8 mouse cellular contexts compared by ENCODE assay signal in the genomic region with DNA sequence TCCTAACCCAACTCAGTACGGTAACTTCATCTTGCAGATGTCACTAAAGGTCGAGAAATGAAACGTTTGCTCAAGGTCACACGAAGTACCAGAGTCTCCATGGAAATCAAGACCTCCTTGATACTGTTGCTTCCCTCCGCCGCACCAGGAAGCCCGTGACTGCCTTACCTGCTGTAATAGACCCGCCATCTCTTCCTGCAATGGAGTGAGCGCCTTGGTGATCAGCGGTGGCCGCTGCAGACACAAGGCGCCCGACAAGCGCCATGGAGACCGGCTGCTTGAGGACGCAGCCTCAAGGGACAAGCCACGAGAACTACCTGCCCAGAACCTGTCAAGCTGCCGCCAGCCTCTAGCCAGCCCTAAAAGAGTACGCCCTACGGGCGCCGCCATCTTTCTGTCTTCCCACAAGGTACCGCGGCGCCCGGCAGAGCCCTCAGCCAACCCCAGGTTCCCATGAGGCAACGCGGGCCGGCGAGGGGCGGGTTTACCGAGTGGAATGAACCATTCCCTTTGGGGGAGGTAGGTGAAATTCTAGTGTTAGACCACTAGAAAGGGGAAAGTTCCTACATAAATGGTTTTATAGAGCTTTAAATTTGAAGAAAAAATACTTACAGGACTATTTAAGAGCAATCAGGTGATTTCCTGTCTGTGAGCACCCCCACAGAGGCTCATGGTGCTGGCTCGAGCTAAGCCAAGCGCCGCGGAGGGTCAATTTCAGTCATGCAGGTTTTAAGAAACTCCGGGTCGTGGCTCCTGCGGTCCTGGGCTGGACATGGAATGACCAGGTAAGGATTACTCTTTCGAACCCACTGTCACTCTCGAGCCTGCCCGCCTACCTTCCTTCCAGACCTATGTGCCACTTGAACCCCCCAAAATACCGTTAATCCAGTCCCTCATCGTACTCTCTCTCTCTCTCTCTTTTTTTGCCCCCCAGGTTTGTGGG. TPM values are rescaled to one million over a fixed set of nuclear protein-coding genes. Genes with fewer than 3 reads are reported as not detected.
DNase-seq lines count a peak whose midpoint lies in the region; ATAC-seq lines count a peak whose summit lies in the region.

Gene Mrps11, plus strand, starts transcription at position 481 of the 943 bp plus-strand sequence.
Gene Mrpl46, minus strand, starts transcription at position 893 of the 943 bp plus-strand sequence.

- peak; percentile 86 for DNase-seq in T-cell, adult 2 months (ENCODE audit: low spot score)
- DNase-seq in cerebellum, postnatal 36 days, result peak; percentile 86 to 87
- DNase-seq in gastrocnemius, adult 18-20 months (ENCODE audit: low spot score), result peak; percentile 87
- peak; percentile 85 to 87 for DNase-seq in left cerebral cortex, adult 18-20 months (ENCODE audit: low spot score in 2 of 2)
- DNase-seq in right cerebral cortex, adult 18-20 months, result peak; percentile 88
- DNase-seq in urinary bladder, postnatal 10 days (ENCODE audit: low spot score), result peak; percentile 47

- ATAC-seq in hindbrain, embryonic 16.5 days, result peak; percentile 98

- under 1% methylated on average over 43 of the region's 44 CpGs for WGBS in hindbrain, embryonic 16.5 days
- WGBS in macrophage (ENCODE audit: missing documents), result under 1% methylated on average over 44 of the region's 44 CpGs

- H3K4me1 ChIP-seq in hindbrain, embryonic 16.5 days (ENCODE audit: control insufficient read depth, insufficient read depth, low read depth, low read length), result peaks cover 14% of the 10 kb centered on the region

- peaks cover 12% of the 10 kb centered on the region for H3K36me3 ChIP-seq in hindbrain, embryonic 16.5 days (ENCODE audit: control insufficient read depth, insufficient read depth, low read length)
- H3K36me3 ChIP-seq in macrophage (ENCODE audit: inconsistent target), result peaks cover 22% of the 10 kb centered on the region

- H3K9me3 ChIP-seq in hindbrain, embryonic 16.5 days (ENCODE audit: control insufficient read depth, low read length), result no peaks in the 10 kb centered on the region

- H3K4me2 ChIP-seq in hindbrain, embryonic 16.5 days (ENCODE audit: low read length), result peak within 1 kb of the TSS; percentile 89

- H3K4me3 ChIP-seq in hindbrain, embryonic 16.5 days (ENCODE audit: low read length), result peak within 1 kb of the TSS; percentile 86
- H3K4me3 ChIP-seq in macrophage (ENCODE audit: inconsistent target), result peak within 1 kb of the TSS; percentile 99

- peak within 1 kb of the TSS; percentile 85 for H3K9ac ChIP-seq in hindbrain, embryonic 16.5 days (ENCODE audit: low read depth, low read length)

- peaks cover 29% of the 10 kb centered on the region for H3K79me2 ChIP-seq in macrophage (ENCODE audit: inconsistent target)

- H3K27ac ChIP-seq in hindbrain, embryonic 16.5 days (ENCODE audit: low read depth, low read length), result peak within 1 kb of the TSS; percentile 72
- H3K27ac ChIP-seq in macrophage, result peak within 1 kb of the TSS; percentile 92

- no peaks in the 10 kb centered on the region for H3K27me3 ChIP-seq in hindbrain, embryonic 16.5 days (replicated peaks; ENCODE audit: control insufficient read depth, insufficient read depth, low read length)

RNA-seq across cellular contexts. Expression of gene Mrps11, which starts in this region (rescaled TPM):
- total RNA-seq in gastrocnemius, adult 18-20 months (2021), result 10 to 100 TPM; 29.8 to 30.5 TPM
- polyA plus RNA-seq in hindbrain, embryonic 16.5 days (2015; fragmentation: Nextera tagmentation; extraction: Ambion mirVana), result 72.1 and 73.1 TPM in 2 replicates
- 10 to 100 TPM; 38.5 to 40.1 TPM for total RNA-seq in left cerebral cortex, adult 18-20 months (2021)
- total RNA-seq in macrophage (2018; cell fraction: chromatin; rRNA removed), result 10 to 100 TPM in 11 of 26 experiments, 1 to 10 TPM in 15; 1.7 to 20.8 (median 9.3) TPM
- total RNA-seq in macrophage (2018; cell fraction: cytosol; rRNA removed), result 10 to 100 TPM; 12.1 to 25.5 (median 20.2) TPM
- 10 to 100 TPM in 7 of 26 experiments, 1 to 10 TPM in 19; 1.7 to 18.7 (median 7.9) TPM for total RNA-seq in macrophage (2018; cell fraction: nucleus; rRNA removed)
- polyA plus RNA-seq in macrophage (2018), result 19.1 to 26.7 TPM (median 19.5 TPM) in 3 replicates

RNA-seq across cellular contexts. Expression of gene Mrpl46, which starts in this region (rescaled TPM):
- total RNA-seq in gastrocnemius, adult 18-20 months (2021), result 10 to 100 TPM; 28.2 to 31.5 TPM
- 58.0 and 61.4 TPM in 2 replicates for polyA plus RNA-seq in hindbrain, embryonic 16.5 days (2015; fragmentation: Nextera tagmentation; extraction: Ambion mirVana)
- total RNA-seq in left cerebral cortex, adult 18-20 months (2021), result 10 to 100 TPM; 33.7 to 35.9 TPM
- 10 to 100 TPM in 1 of 26 experiments, 1 to 10 TPM in 24, under 1 TPM in 1; 0.90 to 11.0 (median 6.6) TPM for total RNA-seq in macrophage (2018; cell fraction: chromatin; rRNA removed)
- 10 to 100 TPM; 10.7 to 26.6 (median 19.4) TPM for total RNA-seq in macrophage (2018; cell fraction: cytosol; rRNA removed)
- 10 to 100 TPM in 6 of 26 experiments, 1 to 10 TPM in 20; 4.0 to 13.4 (median 7.9) TPM for total RNA-seq in macrophage (2018; cell fraction: nucleus; rRNA removed)
- 17.1 to 26.3 TPM (median 24.3 TPM) in 3 replicates for polyA plus RNA-seq in macrophage (2018)

Comparison
In these comparisons a context has a peak if more than half of its experiments do, and no peak if none do; other contexts are left out.
1. Peak in every context shown above with its lines: DNase-seq, ATAC-seq, H3K4me3 ChIP-seq and H3K27ac ChIP-seq.